Mouse (Mus musculus) right cerebral cortex, adult 2 months (tissue): ENCODE results near the gene Gm10721.
"Not testable (repeated sequence)": the region's sequence is repeated elsewhere in the genome, so short reads cannot be mapped to it uniquely, and the experiment has no call there.

Experiments
- DNase-seq, 2 experiments: peaks; one replicate each; pipeline ENCODE4 v3.0.0; 2021 to 2022; ENCODE audit warnings: low spot score in 2 of 2

The Gm10721 gene

DNA sequence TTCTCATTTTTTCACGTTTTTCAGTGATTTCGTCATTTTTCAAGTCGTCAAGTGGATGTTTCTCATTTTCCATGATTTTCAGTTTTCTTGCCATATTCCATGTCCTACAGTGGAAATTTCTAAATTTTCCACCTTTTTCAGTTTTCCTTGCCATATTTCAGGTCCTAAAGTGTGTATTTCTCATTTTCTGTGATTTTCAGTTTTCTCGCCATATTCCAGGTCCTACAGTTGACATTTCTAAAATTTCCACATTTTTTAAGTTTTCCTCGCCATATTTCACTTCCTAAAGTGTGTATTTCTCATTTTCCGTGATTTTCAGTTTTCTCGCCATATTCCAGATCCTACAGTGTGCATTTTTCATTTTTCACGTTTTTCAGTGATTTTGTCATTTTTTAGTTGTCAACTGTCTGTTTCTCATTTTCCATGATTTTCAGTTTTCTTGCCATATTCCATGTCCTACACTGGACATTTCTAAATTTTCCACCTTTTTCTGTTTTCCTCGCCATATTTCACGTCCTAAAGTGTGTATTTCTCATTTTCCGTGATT is at the start of gene Gm10721:
Gm10721 (plus strand) TSS at position 408 of the 547 bp plus-strand sequence.
- DNase-seq, result not testable (repeated sequence)

DNA sequence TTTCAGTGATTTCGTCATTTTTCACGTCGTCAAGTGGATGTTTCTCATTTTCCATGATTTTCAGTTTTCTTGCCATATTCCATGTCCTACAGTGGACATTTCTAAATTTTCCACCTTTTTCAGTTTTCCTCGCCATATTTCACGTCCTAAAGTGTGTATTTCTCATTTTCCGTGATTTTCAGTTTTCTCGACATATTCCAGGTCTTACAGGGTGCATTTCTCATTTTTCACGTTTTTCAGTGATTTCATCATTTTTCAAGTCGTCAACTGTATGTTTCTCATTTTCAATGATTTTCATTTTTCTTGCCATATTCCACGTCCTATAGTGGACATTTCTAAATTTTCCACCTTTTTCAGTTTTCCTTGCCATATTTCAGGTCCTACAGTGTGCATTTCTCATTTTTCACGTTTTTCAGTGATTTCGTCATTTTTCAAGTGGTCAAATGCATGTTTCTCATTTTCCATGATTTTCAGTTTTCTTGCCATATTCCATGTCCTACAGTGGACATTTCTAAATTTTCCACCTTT is 12.4 kb upstream of the Gm10721 start, which contains the start of gene Gm10722:
Gm10722 (plus strand) TSS at position 478 of the 528 bp plus-strand sequence.
- peak in 1 of 2 experiments; percentile 5 for DNase-seq

DNA sequence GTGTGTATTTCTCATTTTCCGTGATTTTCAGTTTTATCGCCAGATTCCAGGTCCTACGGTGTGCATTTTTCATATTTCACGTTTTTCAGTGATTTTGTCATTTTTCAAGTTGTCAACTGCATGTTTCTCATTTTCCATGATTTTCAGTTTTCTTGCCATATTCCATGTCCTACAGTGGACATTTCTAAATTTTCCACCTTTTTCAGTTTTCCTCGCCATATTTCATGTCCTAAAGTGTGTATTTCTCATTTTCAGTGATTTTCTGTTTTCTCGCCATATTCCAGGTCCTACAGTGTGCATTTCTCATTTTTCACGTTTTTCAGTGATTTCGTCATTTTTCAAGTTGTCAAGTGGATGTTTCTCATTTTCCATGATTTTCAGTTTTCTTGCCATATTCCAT is 11.9 kb upstream of the Gm10721 start:
- DNase-seq, result peak in 1 of 2 experiments; percentile 2

DNA sequence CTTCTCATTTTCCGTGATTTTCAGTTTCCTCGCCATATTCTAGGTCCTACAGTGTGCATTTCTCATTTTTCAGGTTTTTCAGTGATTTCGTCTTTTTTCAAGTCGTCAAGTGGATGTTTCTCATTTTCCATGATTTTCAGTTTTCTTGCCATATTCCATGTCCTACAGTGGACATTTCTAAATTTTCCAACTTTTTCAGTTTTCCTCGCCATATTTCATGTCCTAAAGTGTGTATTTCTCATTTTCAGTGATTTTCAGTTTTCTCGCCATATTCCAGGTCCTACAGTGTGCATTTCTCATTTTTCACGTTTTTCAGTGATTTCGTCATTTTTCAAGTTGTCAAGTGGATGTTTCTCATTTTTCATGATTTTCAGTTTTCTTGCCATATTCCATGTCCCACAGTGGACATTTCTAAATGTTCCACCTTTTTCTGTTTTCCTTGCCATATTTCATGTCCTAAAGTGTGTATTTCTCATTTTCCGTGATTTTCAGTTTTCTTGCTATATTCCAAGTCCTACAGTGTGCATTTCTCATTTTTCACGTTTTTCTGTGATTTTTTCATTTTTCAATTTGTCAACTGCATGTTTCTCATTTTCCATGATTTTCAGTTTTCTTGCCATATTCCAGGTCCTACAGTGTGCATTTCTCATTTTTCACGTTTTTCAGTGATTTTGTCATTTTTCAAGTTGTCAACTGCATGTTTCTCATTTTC is 10.8 kb upstream of the Gm10721 start:
- DNase-seq, result peak; percentile 79 to 99

DNA sequence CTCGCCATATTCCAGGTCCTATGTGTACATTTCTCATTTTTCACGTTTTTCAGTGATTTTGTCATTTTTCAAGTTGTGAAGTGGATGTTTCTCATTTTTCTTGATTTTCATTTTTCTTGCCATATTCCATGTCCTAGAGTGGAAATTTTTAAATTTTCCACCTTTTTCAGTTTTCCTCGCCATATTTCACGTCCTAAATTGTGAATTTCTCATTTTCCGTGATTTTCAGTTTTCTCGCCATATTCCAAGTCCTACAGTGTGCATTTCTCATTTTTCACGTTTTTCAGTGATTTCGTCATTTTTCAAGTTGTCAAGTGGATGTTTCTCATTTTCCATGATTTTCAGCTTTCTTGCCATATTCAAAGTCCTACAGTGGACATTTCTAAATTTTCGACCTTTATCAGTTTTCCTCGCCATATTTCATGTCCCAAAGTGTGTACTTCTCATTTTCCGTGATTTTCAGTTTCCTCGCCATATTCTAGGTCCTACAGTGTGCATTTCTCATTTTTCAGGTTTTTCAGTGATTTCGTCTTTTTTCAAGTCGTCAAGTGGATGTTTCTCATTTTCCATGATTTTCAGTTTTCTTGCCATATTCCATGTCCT is 10.0 kb upstream of the Gm10721 start, which contains the start of gene Gm11168:
Gm11168 (plus strand) TSS at position 553 of the 603 bp plus-strand sequence.
- not testable (repeated sequence) for DNase-seq

DNA sequence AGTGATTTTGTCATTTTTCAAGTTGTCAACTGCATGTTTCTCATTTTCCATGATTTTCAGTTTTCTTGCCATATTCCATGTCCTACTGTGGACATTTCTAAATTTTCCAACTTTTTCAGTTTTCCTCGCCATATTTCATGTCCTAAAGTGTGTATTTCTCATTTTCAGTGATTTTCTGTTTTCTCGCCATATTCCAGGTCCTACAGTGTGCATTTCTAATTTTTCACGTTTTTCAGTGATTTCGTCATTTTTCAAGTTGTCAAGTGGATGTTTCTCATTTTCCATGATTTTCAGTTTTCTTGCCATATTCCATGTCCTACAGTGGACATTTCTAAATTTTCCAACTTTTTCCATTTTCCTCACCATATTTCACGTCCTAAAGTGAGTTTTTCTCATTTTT is 6.8 kb upstream of the Gm10721 start:
- not testable (repeated sequence) for DNase-seq

DNA sequence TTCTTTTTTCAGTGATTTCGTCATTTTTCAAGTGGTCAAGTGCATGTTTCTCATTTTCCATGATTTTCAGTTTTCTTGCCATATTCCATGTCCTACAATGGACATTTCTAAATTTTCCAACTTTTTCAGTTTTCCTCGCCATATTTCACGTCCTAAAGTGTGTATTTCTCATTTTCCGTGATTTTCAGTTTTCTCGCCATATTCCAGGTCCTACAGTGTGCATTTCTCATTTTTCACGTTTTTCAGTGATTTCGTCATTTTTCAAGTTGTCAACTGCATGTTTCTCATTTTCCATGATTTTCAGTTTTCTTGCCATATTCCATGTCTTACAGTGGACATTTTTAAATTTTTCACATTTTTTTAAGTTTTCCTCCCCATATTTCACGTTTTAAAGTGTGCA is 6.3 kb upstream of the Gm10721 start:
- DNase-seq, result peak; percentile 86 to 92

DNA sequence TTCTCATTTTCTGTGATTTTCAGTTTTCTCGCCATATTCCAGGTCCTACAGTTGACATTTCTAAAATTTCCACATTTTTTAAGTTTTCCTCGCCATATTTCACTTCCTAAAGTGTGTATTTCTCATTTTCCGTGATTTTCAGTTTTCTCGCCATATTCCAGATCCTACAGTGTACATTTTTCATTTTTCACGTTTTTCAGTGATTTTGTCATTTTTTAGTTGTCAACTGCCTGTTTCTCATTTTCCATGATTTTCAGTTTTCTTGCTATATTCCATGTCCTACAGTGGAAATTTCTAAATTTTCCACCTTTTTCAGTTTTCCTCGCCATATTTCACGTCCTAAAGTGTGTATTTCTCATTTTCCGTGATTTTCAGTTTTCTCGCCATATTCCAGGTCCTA is 5.7 kb upstream of the Gm10721 start:
- DNase-seq, result not testable (repeated sequence)

DNA sequence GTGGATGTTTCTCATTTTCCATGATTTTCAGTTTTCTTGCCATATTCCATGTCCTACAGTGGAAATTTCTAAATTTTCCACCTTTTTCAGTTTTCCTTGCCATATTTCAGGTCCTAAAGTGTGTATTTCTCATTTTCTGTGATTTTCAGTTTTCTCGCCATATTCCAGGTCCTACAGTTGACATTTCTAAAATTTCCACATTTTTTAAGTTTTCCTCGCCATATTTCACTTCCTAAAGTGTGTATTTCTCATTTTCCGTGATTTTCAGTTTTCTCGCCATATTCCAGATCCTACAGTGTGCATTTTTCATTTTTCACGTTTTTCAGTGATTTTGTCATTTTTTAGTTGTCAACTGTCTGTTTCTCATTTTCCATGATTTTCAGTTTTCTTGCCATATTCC is 3.6 kb upstream of the Gm10721 start:
- not testable (repeated sequence) for DNase-seq

DNA sequence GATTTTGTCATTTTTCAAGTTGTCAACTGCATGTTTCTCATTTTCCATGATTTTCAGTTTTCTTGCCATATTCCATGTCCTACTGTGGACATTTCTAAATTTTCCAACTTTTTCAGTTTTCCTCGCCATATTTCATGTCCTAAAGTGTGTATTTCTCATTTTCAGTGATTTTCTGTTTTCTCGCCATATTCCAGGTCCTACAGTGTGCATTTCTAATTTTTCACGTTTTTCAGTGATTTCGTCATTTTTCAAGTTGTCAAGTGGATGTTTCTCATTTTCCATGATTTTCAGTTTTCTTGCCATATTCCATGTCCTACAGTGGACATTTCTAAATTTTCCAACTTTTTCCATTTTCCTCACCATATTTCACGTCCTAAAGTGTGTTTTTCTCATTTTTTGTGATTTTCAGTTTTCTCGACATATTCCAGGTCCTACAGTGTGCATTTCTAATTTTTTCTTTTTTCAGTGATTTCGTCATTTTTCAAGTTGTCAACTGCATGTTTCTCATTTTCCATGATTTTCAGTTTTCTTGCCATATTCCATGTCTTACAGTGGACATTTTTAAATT is 802 bp upstream of the Gm10721 start:
- DNase-seq, result not testable (repeated sequence)

DNA sequence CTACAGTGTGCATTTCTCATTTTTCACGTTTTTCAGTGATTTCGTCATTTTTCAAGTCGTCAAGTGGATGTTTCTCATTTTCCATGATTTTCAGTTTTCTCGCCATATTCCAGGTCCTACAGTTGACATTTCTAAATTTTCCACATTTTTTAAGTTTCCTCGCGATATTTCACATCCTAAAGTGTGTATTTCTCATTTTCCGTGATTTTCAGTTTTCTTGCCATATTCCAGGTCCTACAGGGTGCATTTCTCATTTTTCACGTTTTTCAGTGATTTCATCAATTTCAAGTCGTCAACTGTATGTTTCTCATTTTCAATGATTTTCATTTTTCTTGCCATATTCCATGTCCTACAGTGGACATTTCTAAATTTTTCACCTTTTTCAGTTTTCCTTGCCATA is 2.4 kb downstream of the Gm10721 start, which contains the start of gene Gm10720:
Gm10720 (plus strand) TSS at position 301 of the 400 bp plus-strand sequence.
- DNase-seq, result not testable (repeated sequence)

DNA sequence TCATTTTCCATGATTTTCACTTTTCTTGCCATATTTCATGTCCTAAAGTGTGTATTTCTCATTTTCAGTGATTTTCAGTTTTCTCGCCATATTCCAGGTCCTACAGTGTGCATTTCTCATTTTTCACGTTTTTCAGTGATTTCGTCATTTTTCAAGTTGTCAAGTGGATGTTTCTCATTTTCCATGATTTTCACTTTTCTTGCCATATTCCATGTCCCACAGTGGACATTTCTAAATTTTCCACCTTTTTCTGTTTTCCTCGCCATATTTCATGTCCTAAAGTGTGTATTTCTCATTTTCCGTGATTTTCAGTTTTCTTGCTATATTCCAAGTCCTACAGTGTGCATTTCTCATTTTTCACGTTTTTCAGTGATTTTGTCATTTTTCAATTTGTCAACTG is 3.0 kb downstream of the Gm10721 start:
- DNase-seq, result not testable (repeated sequence)

DNA sequence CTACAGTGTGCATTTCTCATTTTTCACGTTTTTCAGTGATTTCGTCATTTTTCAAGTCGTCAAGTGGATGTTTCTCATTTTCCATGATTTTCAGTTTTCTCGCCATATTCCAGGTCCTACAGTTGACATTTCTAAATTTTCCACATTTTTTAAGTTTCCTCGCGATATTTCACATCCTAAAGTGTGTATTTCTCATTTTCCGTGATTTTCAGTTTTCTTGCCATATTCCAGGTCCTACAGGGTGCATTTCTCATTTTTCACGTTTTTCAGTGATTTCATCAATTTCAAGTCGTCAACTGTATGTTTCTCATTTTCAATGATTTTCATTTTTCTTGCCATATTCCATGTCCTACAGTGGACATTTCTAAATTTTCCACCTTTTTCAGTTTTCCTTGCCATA is 4.2 kb downstream of the Gm10721 start, which contains the start of gene Gm10719:
Gm10719 (plus strand) TSS at position 301 of the 400 bp plus-strand sequence.
- DNase-seq, result not testable (repeated sequence)

DNA sequence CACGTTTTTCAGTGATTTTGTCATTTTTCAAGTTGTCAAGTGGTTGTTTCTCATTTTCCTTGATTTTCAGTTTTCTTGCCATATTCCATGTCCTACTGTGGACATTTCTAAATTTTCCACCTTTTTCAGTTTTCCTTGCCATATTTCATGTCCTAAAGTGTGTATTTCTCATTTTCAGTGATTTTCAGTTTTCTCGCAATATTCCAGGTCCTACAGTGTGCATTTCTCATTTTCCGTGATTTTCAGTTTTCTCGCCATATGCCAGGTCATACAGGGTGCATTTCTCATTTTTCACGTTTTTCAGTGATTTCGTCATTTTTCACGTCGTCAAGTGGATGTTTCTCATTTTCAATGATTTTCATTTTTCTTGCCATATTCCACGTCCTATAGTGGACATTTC is 6.0 kb downstream of the Gm10721 start:
- not testable (repeated sequence) for DNase-seq

DNA sequence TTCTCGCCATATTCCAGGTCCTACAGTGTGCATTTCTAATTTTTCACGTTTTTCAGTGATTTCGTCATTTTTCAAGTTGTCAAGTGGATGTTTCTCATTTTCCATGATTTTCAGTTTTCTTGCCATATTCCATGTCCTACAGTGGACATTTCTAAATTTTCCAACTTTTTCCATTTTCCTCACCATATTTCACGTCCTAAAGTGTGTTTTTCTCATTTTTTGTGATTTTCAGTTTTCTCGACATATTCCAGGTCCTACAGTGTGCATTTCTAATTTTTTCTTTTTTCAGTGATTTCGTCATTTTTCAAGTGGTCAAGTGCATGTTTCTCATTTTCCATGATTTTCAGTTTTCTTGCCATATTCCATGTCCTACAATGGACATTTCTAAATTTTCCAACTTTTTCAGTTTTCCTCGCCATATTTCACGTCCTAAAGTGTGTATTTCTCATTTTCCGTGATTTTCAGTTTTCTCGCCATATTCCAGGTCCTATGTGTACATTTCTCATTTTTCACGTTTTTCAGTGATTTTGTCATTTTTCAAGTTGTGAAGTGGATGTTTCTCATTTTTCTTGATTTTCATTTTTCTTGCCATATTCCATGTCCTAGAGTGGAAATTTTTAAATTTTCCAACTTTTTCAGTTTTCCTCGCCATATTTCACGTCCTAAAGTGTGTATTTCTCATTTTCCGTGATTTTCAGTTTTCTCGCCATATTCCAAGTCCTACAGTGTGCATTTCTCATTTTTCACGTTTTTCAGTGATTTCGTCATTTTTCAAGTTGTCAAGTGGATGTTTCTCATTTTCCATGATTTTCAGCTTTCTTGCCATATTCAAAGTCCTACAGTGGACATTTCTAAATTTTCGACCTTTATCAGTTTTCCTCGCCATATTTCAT is 7.1 kb downstream of the Gm10721 start:
- DNase-seq, result peak in 1 of 2 experiments; percentile 24

DNA sequence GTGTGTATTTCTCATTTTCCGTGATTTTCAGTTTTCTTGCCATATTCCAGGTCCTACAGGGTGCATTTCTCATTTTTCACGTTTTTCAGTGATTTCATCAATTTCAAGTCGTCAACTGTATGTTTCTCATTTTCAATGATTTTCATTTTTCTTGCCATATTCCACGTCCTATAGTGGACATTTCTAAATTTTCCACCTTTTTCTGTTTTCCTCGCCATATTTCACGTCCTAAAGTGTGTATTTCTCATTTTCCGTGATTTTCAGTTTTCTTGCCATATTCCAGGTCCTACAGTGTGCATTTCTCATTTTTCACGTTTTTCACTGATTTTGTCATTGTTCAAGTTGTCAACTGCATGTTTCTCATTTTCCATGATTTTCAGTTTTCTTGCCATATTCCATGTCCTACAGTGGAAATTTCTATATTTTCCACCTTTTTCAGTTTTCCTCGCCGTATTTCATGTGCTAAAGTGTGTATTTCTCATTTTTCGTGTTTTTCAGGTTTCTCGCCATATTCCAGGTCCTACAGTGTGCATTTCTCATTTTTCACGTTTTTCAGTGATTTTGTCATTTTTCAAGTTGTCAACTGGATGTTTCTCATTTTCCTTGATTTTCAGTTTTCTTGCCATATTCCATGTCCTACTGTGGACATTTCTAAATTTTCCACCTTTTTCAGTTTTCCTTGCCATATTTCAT is 9.5 kb downstream of the Gm10721 start:
- DNase-seq, result peak in 1 of 2 experiments; percentile 65

DNA sequence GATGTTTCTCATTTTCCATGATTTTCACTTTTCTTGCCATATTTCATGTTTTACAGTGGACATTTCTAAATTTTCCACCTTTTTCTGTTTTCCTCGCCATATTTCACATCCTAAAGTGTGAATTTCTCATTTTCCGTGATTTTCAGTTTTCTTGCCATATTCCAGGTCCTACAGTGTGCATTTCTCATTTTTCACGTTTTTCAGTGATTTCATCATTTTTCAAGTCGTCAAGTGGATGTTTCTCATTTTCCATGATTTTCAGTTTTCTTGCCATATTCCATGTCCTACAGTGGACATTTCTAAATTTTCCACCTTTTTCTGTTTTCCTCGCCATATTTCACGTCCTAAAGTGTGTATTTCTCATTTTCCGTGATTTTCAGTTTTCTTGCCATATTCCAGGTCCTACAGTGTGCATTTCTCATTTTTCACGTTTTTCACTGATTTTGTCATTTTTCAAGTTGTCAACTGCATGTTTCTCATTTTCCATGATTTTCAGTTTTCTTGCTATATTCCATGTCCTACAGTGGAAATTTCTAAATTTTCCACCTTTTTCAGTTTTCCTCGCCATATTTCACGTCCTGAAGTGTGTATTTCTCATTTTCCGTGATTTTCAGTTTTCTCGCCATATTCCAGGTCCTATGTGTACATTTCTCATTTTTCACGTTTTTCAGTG is 10.5 kb downstream of the Gm10721 start, which contains the start of gene Gm10718:
Gm10718 (plus strand) TSS at position 236 of the 673 bp plus-strand sequence.
- DNase-seq, result peak in 1 of 2 experiments; percentile 3

DNA sequence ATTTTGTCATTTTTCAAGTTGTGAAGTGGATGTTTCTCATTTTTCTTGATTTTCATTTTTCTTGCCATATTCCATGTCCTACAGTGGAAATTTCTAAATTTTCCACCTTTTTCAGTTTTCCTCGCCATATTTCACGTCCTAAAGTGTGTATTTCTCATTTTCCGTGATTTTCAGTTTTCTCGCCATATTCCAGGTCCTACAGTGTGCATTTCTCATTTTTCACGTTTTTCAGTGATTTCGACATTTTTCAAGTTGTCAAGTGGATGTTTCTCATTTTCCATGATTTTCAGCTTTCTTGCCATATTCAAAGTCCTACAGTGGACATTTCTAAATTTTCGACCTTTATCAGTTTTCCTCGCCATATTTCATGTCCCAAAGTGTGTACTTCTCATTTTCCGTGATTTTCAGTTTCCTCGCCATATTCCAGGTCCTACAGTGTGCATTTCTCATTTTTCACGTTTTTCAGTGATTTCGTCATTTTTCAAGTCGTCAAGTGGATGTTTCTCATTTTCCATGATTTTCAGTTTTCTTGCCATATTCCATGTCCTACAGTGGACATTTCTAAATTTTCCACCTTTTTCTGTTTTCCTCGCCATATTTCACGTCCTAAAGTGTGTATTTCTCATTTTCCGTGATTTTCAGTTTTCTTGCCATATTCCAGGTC is 11.2 kb downstream of the Gm10721 start:
- DNase-seq, result peak; percentile 63 to 67

DNA sequence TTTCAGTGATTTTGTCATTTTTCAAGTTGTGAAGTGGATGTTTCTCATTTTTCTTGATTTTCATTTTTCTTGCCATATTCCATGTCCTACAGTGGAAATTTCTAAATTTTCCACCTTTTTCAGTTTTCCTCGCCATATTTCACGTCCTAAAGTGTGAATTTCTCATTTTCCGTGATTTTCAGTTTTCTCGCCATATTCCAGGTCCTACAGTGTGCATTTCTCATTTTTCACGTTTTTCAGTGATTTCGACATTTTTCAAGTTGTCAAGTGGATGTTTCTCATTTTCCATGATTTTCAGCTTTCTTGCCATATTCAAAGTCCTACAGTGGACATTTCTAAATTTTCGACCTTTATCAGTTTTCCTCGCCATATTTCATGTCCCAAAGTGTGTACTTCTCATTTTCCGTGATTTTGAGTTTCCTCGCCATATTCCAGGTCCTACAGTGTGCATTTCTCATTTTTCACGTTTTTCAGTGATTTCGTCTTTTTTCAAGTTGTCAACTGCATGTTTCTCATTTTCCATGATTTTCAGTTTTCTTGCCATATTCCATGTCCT is 12.1 kb downstream of the Gm10721 start, which contains the start of gene Gm10717:
Gm10717 (plus strand) TSS at position 506 of the 556 bp plus-strand sequence.
- DNase-seq, result peak in 1 of 2 experiments; percentile 10
